Mouse (Mus musculus): ENCODE measurements around the gene Rbm47. TPM values are rescaled to one million over a fixed set of nuclear protein-coding genes. Genes with fewer than 3 reads are reported as not detected.
"Not testable (repeated sequence)": the region's sequence is repeated elsewhere in the genome, so short reads cannot be mapped to it uniquely, and the experiment has no call there.

The Rbm47 gene
- total RNA-seq (2021) = 1 to 10 TPM; 1.7 TPM
- long read RNA-seq, experiment 1 = 0 reads
- long read RNA-seq, experiment 2 = 0 reads

DNA sequence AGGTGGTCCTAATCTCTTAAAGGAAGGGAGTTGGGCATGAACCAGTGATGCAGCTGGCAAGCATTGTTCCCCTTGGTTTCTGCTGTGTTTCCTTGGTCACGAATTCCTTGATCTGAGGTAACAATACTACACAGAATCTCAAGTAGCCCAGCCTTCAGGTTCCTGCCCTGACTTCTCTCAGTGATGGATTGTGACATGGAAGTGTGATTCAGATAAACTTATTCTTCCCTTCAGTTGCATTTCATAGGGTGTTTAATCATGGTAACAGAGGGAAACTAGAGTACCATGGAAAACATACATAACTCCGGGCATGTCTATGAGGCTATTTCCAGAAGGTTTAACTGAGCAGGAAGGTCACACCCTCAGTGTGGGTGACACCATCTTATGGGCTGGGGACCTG is at the start of gene Rbm47:
Gene Rbm47, minus strand, starts transcription at position 101 of the 400 bp plus-strand sequence.
- no peak for DNase-seq (ENCODE audit: low spot score in 2 of 2)
- H3K27ac ChIP-seq = no peak within 1 kb of the TSS
- TF ChIP-seq CTCF (conservative IDR thresholded peaks at IDR 0.05) = no peak
- H3K4me3 ChIP-seq = no peak within 1 kb of the TSS

GRCm38 (mm10) chr5:66220620-66221019 is 47.7 kb upstream of the Rbm47 start:
- no peak overlapping the region for H3K4me3 ChIP-seq
- no peak for DNase-seq (ENCODE audit: low spot score in 2 of 2)

GRCm38 (mm10) chr5:66219692-66220091 is 46.8 kb upstream of the Rbm47 start:
- no peak for TF ChIP-seq CTCF (conservative IDR thresholded peaks at IDR 0.05)
- no peak overlapping the region for H3K4me3 ChIP-seq
- DNase-seq (ENCODE audit: low spot score in 2 of 2) = no peak
- H3K27ac ChIP-seq = no peak overlapping the region

More at GRCm38 (mm10) chr5:66220620-66221019, 47.7 kb upstream of the Rbm47 start:
- no peak overlapping the region for H3K27ac ChIP-seq
- TF ChIP-seq CTCF (conservative IDR thresholded peaks at IDR 0.05) = no peak

DNA sequence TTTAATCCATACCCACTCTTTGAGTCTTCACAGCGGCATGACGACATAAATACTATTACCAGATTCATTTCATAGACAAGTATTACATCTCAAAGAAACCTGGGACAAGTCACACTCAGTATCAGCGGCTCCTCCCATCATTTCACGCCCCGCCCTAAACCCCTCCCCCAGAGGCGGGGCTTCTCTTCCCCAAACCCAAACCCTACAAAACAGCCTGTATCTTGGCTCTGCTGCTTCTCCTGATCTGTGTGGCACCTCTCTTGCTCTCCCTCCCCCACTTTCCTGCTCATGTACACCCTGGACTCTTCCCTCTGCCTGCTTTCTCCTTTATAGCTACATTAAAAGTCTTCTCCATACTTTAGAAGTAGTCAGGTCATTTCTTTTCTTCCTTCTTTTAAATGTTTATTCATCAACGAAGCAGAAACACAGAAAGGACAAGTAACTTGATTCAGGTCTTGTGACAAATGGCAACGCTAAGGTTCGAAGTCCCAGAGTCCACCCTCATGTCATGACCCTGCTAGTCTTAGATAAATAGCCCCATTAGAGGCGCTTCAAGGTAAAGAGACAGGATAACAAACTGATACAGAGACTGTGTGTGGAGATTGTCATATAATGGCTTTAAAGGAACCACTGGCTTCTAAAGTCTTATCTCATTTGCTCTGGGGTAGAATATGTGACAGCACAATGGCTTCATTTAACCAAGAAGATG is 42.8 kb upstream of the Rbm47 start:
- Histone ChIP-seq H3K27ac (no peak overlapping the region), H3K4me3 (no peak overlapping the region)
- TF ChIP-seq CTCF (conservative IDR thresholded peaks at IDR 0.05) = no peak
- DNase-seq (ENCODE audit: low spot score in 2 of 2) = no peak

GRCm38 (mm10) chr5:66214395-66214935 is 41.5 kb upstream of the Rbm47 start:
- no peak for TF ChIP-seq CTCF (conservative IDR thresholded peaks at IDR 0.05)
- no peak for DNase-seq (ENCODE audit: low spot score in 2 of 2)
- Histone ChIP-seq H3K27ac (no peak overlapping the region), H3K4me3 (no peak overlapping the region)

DNA sequence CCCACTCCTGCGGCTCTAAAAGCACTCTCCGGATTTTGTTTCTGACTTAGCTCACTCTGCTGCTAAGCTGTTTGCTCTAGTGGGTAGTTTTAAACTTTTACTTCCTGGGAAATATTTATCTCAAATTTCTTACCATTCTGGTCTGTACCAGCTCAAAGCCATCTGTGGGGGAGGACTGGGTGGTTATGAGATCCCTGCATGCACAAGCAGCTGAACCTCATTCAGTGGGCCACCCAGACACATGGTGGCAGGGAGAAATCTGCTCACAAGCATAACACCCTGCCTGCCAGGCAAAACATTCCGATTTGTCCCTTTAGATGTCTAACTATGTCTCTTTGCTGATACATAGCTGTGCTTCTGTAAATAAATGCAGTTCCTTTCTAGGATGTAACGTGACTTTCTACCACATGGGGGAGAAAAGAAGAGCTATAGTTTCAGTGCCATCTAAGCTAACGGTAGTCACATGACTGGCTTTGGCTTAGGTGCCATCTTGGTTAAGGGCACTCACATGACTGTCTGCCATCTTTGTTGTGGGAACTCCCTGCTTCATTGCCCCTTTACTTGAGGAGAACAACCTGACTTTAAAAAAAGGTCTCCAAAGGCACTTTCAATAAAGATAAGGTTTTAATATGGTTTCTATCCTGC is 36.7 kb upstream of the Rbm47 start:
- peak; percentile 33 for TF ChIP-seq CTCF (conservative IDR thresholded peaks at IDR 0.05)
- no peak for DNase-seq (ENCODE audit: low spot score in 2 of 2)
- Histone ChIP-seq H3K4me3 (no peak overlapping the region), H3K27ac (no peak overlapping the region)

GRCm38 (mm10) chr5:66204966-66205365 is 32.0 kb upstream of the Rbm47 start:
- no peak for DNase-seq (ENCODE audit: low spot score in 2 of 2)
- TF ChIP-seq CTCF (conservative IDR thresholded peaks at IDR 0.05) = no peak
- no peak overlapping the region for H3K27ac ChIP-seq
- H3K4me3 ChIP-seq = no peak overlapping the region

- DNase-seq (ENCODE audit: low spot score in 2 of 2) = no peak
- no peak overlapping the region for H3K4me3 ChIP-seq
- H3K27ac ChIP-seq = no peak overlapping the region
- no peak for TF ChIP-seq CTCF (conservative IDR thresholded peaks at IDR 0.05)
Observed at GRCm38 (mm10) chr5:66203424-66203823, 30.5 kb upstream of the Rbm47 start.

DNA sequence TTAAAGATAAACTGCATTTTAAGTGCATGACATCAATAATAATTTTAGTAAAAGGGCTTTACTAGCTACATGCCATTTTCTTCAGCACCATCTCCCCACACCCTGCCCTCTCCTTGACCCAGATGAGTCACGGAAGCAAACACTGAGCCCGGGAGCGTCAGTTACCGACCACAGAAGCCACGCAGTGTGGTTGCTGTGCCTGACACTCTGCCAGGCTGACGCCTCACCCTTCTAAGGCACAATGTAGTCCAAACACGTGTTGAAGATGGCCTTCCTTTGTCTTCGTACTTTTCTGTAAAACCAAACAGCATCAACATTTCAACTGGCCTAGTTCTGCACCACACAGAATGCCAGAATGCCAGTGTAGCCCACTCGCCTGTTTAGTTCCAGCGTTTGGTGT is 27.1 kb upstream of the Rbm47 start:
- TF ChIP-seq CTCF (conservative IDR thresholded peaks at IDR 0.05) = no peak
- no peak overlapping the region for H3K27ac ChIP-seq
- no peak overlapping the region for H3K4me3 ChIP-seq
- no peak for DNase-seq (ENCODE audit: low spot score in 2 of 2)

DNA sequence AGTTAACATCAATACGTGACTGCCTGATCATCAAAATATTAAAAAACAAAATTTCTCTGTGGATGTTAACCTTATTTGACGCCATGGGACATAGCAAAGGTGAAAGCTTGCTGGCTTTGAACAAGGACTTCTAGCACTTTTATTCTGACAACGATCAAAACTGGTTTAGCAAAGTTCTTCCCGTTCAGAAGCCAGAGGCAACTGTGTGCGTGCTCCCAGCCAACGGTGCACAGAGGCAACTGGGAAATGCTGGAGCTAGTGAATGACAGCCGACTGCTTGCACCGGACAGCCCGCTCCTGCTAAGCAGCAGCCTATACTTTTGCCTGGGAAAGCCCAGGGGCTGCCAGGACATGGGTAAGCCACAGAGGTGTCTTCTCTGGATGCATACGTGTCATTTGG is 22.4 kb upstream of the Rbm47 start:
- TF ChIP-seq CTCF (conservative IDR thresholded peaks at IDR 0.05) = no peak
- no peak for DNase-seq (ENCODE audit: low spot score in 2 of 2)
- H3K4me3 ChIP-seq = no peak overlapping the region
- H3K27ac ChIP-seq = no peak overlapping the region

DNA sequence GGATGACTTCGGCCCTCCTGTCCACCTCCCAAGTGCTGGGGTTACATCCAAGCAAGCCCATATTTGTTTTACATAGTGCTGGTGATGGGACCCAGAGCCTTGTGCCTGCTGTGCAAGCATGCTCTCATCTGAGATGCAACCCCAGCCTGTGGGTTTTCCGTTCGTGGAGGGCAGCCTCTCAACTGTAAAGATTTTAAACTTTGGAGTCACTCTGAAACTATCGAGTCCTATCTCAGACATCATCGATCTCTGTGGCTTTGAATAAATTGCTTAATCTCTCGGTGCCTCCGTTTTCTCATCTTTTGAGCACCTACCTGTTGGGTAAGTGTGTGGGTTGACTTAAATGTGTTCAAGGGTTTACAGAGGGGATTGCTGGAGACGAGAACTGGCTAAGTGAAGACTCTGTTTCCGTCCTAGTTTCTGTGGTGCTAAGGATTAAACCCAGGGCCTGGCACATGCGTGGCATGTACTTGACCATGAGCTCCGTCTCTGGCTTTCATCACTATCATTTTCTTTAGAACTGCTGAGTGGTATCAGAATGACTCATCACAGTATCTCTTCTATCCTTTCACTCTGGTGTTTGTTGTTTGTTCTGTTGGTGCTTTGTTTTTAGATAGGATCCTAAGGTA is 20.4 kb upstream of the Rbm47 start:
- no peak overlapping the region for H3K4me3 ChIP-seq
- no peak for DNase-seq (ENCODE audit: low spot score in 2 of 2)
- no peak for TF ChIP-seq CTCF (conservative IDR thresholded peaks at IDR 0.05)

GRCm38 (mm10) chr5:66191185-66191503 is 18.2 kb upstream of the Rbm47 start:
- no peak for TF ChIP-seq CTCF (conservative IDR thresholded peaks at IDR 0.05)
- Histone ChIP-seq H3K4me3 (no peak overlapping the region), H3K27ac (no peak overlapping the region)
- no peak for DNase-seq (ENCODE audit: low spot score in 2 of 2)

More for the DNA sequence above, 20.4 kb upstream of the Rbm47 start:
- no peak overlapping the region for H3K27ac ChIP-seq

GRCm38 (mm10) chr5:66190481-66191184 is 17.7 kb upstream of the Rbm47 start:
- no peak for TF ChIP-seq CTCF (conservative IDR thresholded peaks at IDR 0.05)
- Histone ChIP-seq H3K4me3 (no peak overlapping the region), H3K27ac (no peak overlapping the region)
- DNase-seq (ENCODE audit: low spot score in 2 of 2) = no peak

DNA sequence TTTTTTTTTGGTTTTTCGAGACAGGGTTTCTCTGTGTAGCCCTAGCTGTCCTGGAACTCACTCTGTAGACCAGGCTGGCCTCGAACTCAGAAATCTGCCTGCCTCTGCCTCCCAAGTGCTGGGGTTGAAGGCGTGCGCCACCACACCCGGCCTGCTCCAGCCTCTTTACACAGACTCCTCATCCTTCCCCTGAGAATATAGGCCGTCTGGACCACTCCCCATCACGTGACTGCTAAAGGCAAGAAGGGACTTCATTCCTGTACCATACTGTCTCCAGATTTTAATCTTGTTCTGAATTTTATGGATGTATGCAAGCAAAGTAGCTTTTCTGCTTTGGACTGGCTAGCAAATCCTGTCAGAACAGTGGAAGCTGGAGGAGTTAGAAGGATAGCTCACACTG is 15.7 kb upstream of the Rbm47 start:
- DNase-seq (ENCODE audit: low spot score in 2 of 2); H3K27ac ChIP-seq; H3K4me3 ChIP-seq: not testable (repeated sequence)
